Mouse (Mus musculus): ENCODE results near the gene Fam107b. TPM values are rescaled to one million over a fixed set of nuclear protein-coding genes. Genes with fewer than 3 reads are reported as not detected.

Gene Fam107b
- polyA plus RNA-seq, 1 experiment from 2014 or later = 25.0 TPM

GRCm38 (mm10) chr2:3659300-3659910 is 89.1 kb downstream of the Fam107b start:
- 42% methylated on average over 5 of the region's 5 CpGs for WGBS (ENCODE audit: insufficient replicate concordance)

GRCm38 (mm10) chr2:3664086-3664485 is 93.8 kb downstream of the Fam107b start:
- WGBS (ENCODE audit: insufficient replicate concordance) = 15% methylated on average over 6 of the region's 6 CpGs
- peak; percentile 81 for ATAC-seq (ENCODE audit: low read depth)
- Histone ChIP-seq H3K27me3 (ENCODE audit: control insufficient read depth, insufficient read depth, low read depth, low read length) (no peaks in the 10 kb centered on the region), H3K4me1 (ENCODE audit: control insufficient read depth, low read depth, low read length) (no peaks in the 10 kb centered on the region; the same call in 1 of the 2 replicates), H3K9ac (ENCODE audit: low read depth, low read length) (no peak overlapping the region), H3K9me3 (replicated peaks; ENCODE audit: control insufficient read depth, low read length) (no peaks in the 10 kb centered on the region), H3K36me3 (ENCODE audit: control insufficient read depth, insufficient read depth) (no peaks in the 10 kb centered on the region), H3K4me2 (ENCODE audit: low read depth, low read length) (no peak overlapping the region), H3K4me3 (ENCODE audit: low read depth, low read length) (no peak overlapping the region), H3K27ac (ENCODE audit: low read length) (no peak overlapping the region)

More at GRCm38 (mm10) chr2:3659300-3659910, 89.1 kb downstream of the Fam107b start:
- H3K9me3 ChIP-seq (replicated peaks; ENCODE audit: control insufficient read depth, low read length) = no peaks in the 10 kb centered on the region
- no peak overlapping the region for H3K9ac ChIP-seq (ENCODE audit: low read depth, low read length)
- peaks cover 16% of the 10 kb centered on the region for H3K4me1 ChIP-seq (ENCODE audit: control insufficient read depth, low read depth, low read length)
- no peak for ATAC-seq (ENCODE audit: low read depth)
- H3K4me3 ChIP-seq (ENCODE audit: low read depth, low read length) = no peak overlapping the region
- no peak overlapping the region; the same call in 1 of the 2 replicates for H3K27ac ChIP-seq (ENCODE audit: low read length)
- no peaks in the 10 kb centered on the region for H3K36me3 ChIP-seq (ENCODE audit: control insufficient read depth, insufficient read depth)
- H3K4me2 ChIP-seq (ENCODE audit: low read depth, low read length) = no peak overlapping the region
- H3K27me3 ChIP-seq (ENCODE audit: control insufficient read depth, insufficient read depth, low read depth, low read length) = no peaks in the 10 kb centered on the region

GRCm38 (mm10) chr2:3668682-3669081 is 98.4 kb downstream of the Fam107b start:
- H3K4me1 ChIP-seq (ENCODE audit: control insufficient read depth, low read depth, low read length) = no peaks in the 10 kb centered on the region
- no peak overlapping the region for H3K4me2 ChIP-seq (ENCODE audit: low read depth, low read length)
- ATAC-seq (ENCODE audit: low read depth) = peak; percentile 20; the same call in 1 of the 2 replicates
- 29% methylated on average over 3 of the region's 3 CpGs for WGBS (ENCODE audit: insufficient replicate concordance)
- H3K9ac ChIP-seq (ENCODE audit: low read depth, low read length) = no peak overlapping the region
- H3K27me3 ChIP-seq (ENCODE audit: control insufficient read depth, insufficient read depth, low read depth, low read length) = no peaks in the 10 kb centered on the region
- H3K36me3 ChIP-seq (ENCODE audit: control insufficient read depth, insufficient read depth) = no peaks in the 10 kb centered on the region
- no peaks in the 10 kb centered on the region for H3K9me3 ChIP-seq (replicated peaks; ENCODE audit: control insufficient read depth, low read length)
- 0 out of 2 replicates have a peak overlapping the region, but pooled peaks have one; percentile 34 for H3K27ac ChIP-seq (ENCODE audit: low read length)
- no peak overlapping the region for H3K4me3 ChIP-seq (ENCODE audit: low read depth, low read length)

- no peak overlapping the region for H3K4me3 ChIP-seq (ENCODE audit: low read depth, low read length)
- no peak overlapping the region for H3K4me2 ChIP-seq (ENCODE audit: low read depth, low read length)
- H3K9ac ChIP-seq (ENCODE audit: low read depth, low read length) = no peak overlapping the region
- no peaks in the 10 kb centered on the region for H3K9me3 ChIP-seq (replicated peaks; ENCODE audit: control insufficient read depth, low read length)
- no peaks in the 10 kb centered on the region for H3K27me3 ChIP-seq (ENCODE audit: control insufficient read depth, insufficient read depth, low read depth, low read length)
- H3K4me1 ChIP-seq (ENCODE audit: control insufficient read depth, low read depth, low read length) = no peaks in the 10 kb centered on the region
- H3K27ac ChIP-seq (ENCODE audit: low read length) = no peak overlapping the region
- 34% methylated on average over 2 of the region's 2 CpGs for WGBS (ENCODE audit: insufficient replicate concordance)
- ATAC-seq (ENCODE audit: low read depth) = no peak
- H3K36me3 ChIP-seq (ENCODE audit: control insufficient read depth, insufficient read depth) = no peaks in the 10 kb centered on the region
These were observed 99.4 kb downstream of the Fam107b start for GRCm38 (mm10) chr2:3669646-3670045.

GRCm38 (mm10) chr2:3672654-3673367 is 102.5 kb downstream of the Fam107b start:
- Histone ChIP-seq H3K4me2 (ENCODE audit: low read depth, low read length) (no peak overlapping the region), H3K27me3 (ENCODE audit: control insufficient read depth, insufficient read depth, low read depth, low read length) (no peaks in the 10 kb centered on the region), H3K9ac (ENCODE audit: low read depth, low read length) (no peak overlapping the region), H3K9me3 (replicated peaks; ENCODE audit: control insufficient read depth, low read length) (no peaks in the 10 kb centered on the region), H3K36me3 (ENCODE audit: control insufficient read depth, insufficient read depth) (no peaks in the 10 kb centered on the region), H3K4me3 (ENCODE audit: low read depth, low read length) (no peak overlapping the region), H3K27ac (ENCODE audit: low read length) (no peak overlapping the region), H3K4me1 (ENCODE audit: control insufficient read depth, low read depth, low read length) (no peaks in the 10 kb centered on the region)
- 66% methylated on average over 5 of the region's 5 CpGs for WGBS (ENCODE audit: insufficient replicate concordance)
- no peak for ATAC-seq (ENCODE audit: low read depth)

- Histone ChIP-seq H3K27ac (ENCODE audit: low read length) (no peak overlapping the region), H3K36me3 (ENCODE audit: control insufficient read depth, insufficient read depth) (no peaks in the 10 kb centered on the region), H3K9me3 (replicated peaks; ENCODE audit: control insufficient read depth, low read length) (no peaks in the 10 kb centered on the region), H3K4me3 (ENCODE audit: low read depth, low read length) (no peak overlapping the region), H3K27me3 (ENCODE audit: control insufficient read depth, insufficient read depth, low read depth, low read length) (no peaks in the 10 kb centered on the region), H3K4me1 (ENCODE audit: control insufficient read depth, low read depth, low read length) (no peaks in the 10 kb centered on the region), H3K9ac (ENCODE audit: low read depth, low read length) (no peak overlapping the region), H3K4me2 (ENCODE audit: low read depth, low read length) (no peak overlapping the region)
- WGBS (ENCODE audit: insufficient replicate concordance) = 81% methylated on average over 1 of the region's 1 CpGs
- ATAC-seq (ENCODE audit: low read depth) = no peak
These were observed 105.2 kb downstream of the Fam107b start for GRCm38 (mm10) chr2:3675481-3675880.

- Histone ChIP-seq H3K36me3 (ENCODE audit: control insufficient read depth, insufficient read depth) (no peaks in the 10 kb centered on the region), H3K9me3 (replicated peaks; ENCODE audit: control insufficient read depth, low read length) (no peaks in the 10 kb centered on the region), H3K27ac (ENCODE audit: low read length) (no peak overlapping the region), H3K4me2 (ENCODE audit: low read depth, low read length) (no peak overlapping the region), H3K9ac (ENCODE audit: low read depth, low read length) (no peak overlapping the region), H3K4me3 (ENCODE audit: low read depth, low read length) (no peak overlapping the region), H3K27me3 (ENCODE audit: control insufficient read depth, insufficient read depth, low read depth, low read length) (no peaks in the 10 kb centered on the region), H3K4me1 (ENCODE audit: control insufficient read depth, low read depth, low read length) (no peaks in the 10 kb centered on the region)
- no peak for ATAC-seq (ENCODE audit: low read depth)
- WGBS (ENCODE audit: insufficient replicate concordance) = 56% methylated on average over 4 of the region's 4 CpGs
These were observed 112.4 kb downstream of the Fam107b start for GRCm38 (mm10) chr2:3682699-3683098.

GRCm38 (mm10) chr2:3683343-3683742 is 113.1 kb downstream of the Fam107b start:
- Histone ChIP-seq H3K9ac (ENCODE audit: low read depth, low read length) (no peak overlapping the region), H3K36me3 (ENCODE audit: control insufficient read depth, insufficient read depth) (no peaks in the 10 kb centered on the region), H3K4me2 (ENCODE audit: low read depth, low read length) (no peak overlapping the region), H3K27me3 (ENCODE audit: control insufficient read depth, insufficient read depth, low read depth, low read length) (no peaks in the 10 kb centered on the region), H3K4me1 (ENCODE audit: control insufficient read depth, low read depth, low read length) (no peaks in the 10 kb centered on the region), H3K4me3 (ENCODE audit: low read depth, low read length) (no peak overlapping the region), H3K9me3 (replicated peaks; ENCODE audit: control insufficient read depth, low read length) (no peaks in the 10 kb centered on the region), H3K27ac (ENCODE audit: low read length) (no peak overlapping the region)
- no peak for ATAC-seq (ENCODE audit: low read depth)
- 73% methylated on average over 5 of the region's 5 CpGs for WGBS (ENCODE audit: insufficient replicate concordance)

- ATAC-seq (ENCODE audit: low read depth) = no peak
- 63% methylated on average over 6 of the region's 6 CpGs for WGBS (ENCODE audit: insufficient replicate concordance)
- H3K4me2 ChIP-seq (ENCODE audit: low read depth, low read length) = no peak overlapping the region
These were observed 113.5 kb downstream of the Fam107b start for GRCm38 (mm10) chr2:3683751-3684229.

More at GRCm38 (mm10) chr2:3683751-3684229, 113.5 kb downstream of the Fam107b start:
- H3K9ac ChIP-seq (ENCODE audit: low read depth, low read length) = no peak overlapping the region
- no peak overlapping the region for H3K27ac ChIP-seq (ENCODE audit: low read length)
- H3K36me3 ChIP-seq (ENCODE audit: control insufficient read depth, insufficient read depth) = no peaks in the 10 kb centered on the region
- no peaks in the 10 kb centered on the region for H3K9me3 ChIP-seq (replicated peaks; ENCODE audit: control insufficient read depth, low read length)
- no peaks in the 10 kb centered on the region for H3K4me1 ChIP-seq (ENCODE audit: control insufficient read depth, low read depth, low read length)
- no peak overlapping the region for H3K4me3 ChIP-seq (ENCODE audit: low read depth, low read length)
- no peaks in the 10 kb centered on the region for H3K27me3 ChIP-seq (ENCODE audit: control insufficient read depth, insufficient read depth, low read depth, low read length)
